Mouse (Mus musculus) kidney, adult 2 months (tissue): ENCODE data around the gene Ern1. TPM values are rescaled to one million over a fixed set of nuclear protein-coding genes. Genes with fewer than 3 reads are reported as not detected.

Experiments used
- DNase-seq: peaks from one replicate; pipeline ENCODE4 v3.0.0; 2021
- H3K27ac ChIP-seq: fragments of 200-500 bp; 2 replicates; pipeline ENCODE4 v1.5.1; 2012; ENCODE audit warnings: low read depth, low read length, control low read depth, inconsistent platforms; ENCODE audit not compliant: insufficient read depth
- H3K27me3 ChIP-seq: fragments of 200-500 bp; replicated peaks from 2 replicates; pipeline ENCODE4 v1.6.1; 2012; ENCODE audit warnings: mild to moderate bottlenecking, moderate library complexity, low read length, inconsistent platforms; ENCODE audit not compliant: control insufficient read depth, insufficient read depth
- H3K36me3 ChIP-seq: fragments of 200-500 bp; 2 replicates; pipeline ENCODE4 v1.6.1; 2012; ENCODE audit warnings: mild to moderate bottlenecking, moderate library complexity, low read length, inconsistent platforms; ENCODE audit not compliant: control insufficient read depth, insufficient read depth
- H3K4me1 ChIP-seq: fragments of 200-500 bp; 2 replicates; pipeline ENCODE4 v1.6.1; 2011; ENCODE audit warnings: low read length; ENCODE audit not compliant: control insufficient read depth, insufficient read depth
- H3K4me3 ChIP-seq: fragments of 200-500 bp; 2 replicates; pipeline ENCODE4 v1.5.1; 2011; ENCODE audit warnings: mild to moderate bottlenecking, low read depth, low read length, control low read depth; ENCODE audit not compliant: insufficient read depth
- CTCF ChIP-seq: fragments of 200-500 bp; conservative IDR thresholded peaks from 2 replicates; pipeline ENCODE4 v1.5.1; 2011; ENCODE audit warnings: low read depth, mild to moderate bottlenecking, control low read depth, low read length, moderate library complexity, mixed read lengths; ENCODE audit not compliant: insufficient read depth, insufficient read length
- POLR2A ChIP-seq: fragments of 200-500 bp; IDR thresholded peaks from one replicate; pipeline ENCODE4 v1.6.1; 2011; ENCODE audit warnings: low read depth, low read length, control low read depth
- WGBS: fragments of 180-500 bp; shearing (Covaris S2); methylation state at CpG from one replicate; pipeline ENCODE4 v1.1.7; 2018; 5-methylcytosine and 5-hydroxymethylcytosine counted together
- polyA plus RNA-seq: library from polyadenylated mRNA; depleted of rRNA; stranded (reverse); fragments of >200 nt; gene quantifications from 2 replicates; pipeline ENCODE4 v1.2.3, GENCODE M21; 2012

The Ern1 gene
- polyA plus RNA-seq, 1 experiment: 12.6 TPM

- H3K36me3 ChIP-seq: no peaks in the 10 kb centered on the region
- DNase-seq: no peak
- peaks cover 4% of the 10 kb centered on the region; the same call in 1 of the 2 replicates for H3K4me1 ChIP-seq
- no peaks in the 10 kb centered on the region for H3K27me3 ChIP-seq
- WGBS: 97% methylated on average over 1 of the region's 1 CpGs
- H3K27ac ChIP-seq: no peak overlapping the region
- TF ChIP-seq CTCF (no peak), POLR2A (no peak)
- no peak overlapping the region for H3K4me3 ChIP-seq
These were observed 19.1 kb downstream of the Ern1 start for GRCm38 (mm10) chr11:106468509-106468908.

- WGBS: 63% methylated on average over 4 of the region's 4 CpGs
- Histone ChIP-seq H3K27ac (no peak overlapping the region), H3K4me1 (peaks cover 10% of the 10 kb centered on the region; the same call in 1 of the 2 replicates), H3K36me3 (no peaks in the 10 kb centered on the region), H3K27me3 (no peaks in the 10 kb centered on the region), H3K4me3 (no peak overlapping the region)
- TF ChIP-seq CTCF: no peak
- no peak for TF ChIP-seq POLR2A
- DNase-seq: no peak
These were observed 21.7 kb downstream of the Ern1 start for GRCm38 (mm10) chr11:106465932-106466331.

GRCm38 (mm10) chr11:106465545-106465903, 22.1 kb downstream of the Ern1 start:
- Histone ChIP-seq H3K4me3 (no peak overlapping the region), H3K36me3 (no peaks in the 10 kb centered on the region), H3K27ac (no peak overlapping the region), H3K27me3 (no peaks in the 10 kb centered on the region), H3K4me1 (peaks cover 10% of the 10 kb centered on the region; the same call in 1 of the 2 replicates)
- no peak for TF ChIP-seq POLR2A
- TF ChIP-seq CTCF: no peak
- no peak for DNase-seq
- 98% methylated on average over 1 of the region's 1 CpGs for WGBS

GRCm38 (mm10) chr11:106464681-106465544, 22.7 kb downstream of the Ern1 start:
- no peaks in the 10 kb centered on the region for H3K27me3 ChIP-seq
- DNase-seq: no peak
- H3K36me3 ChIP-seq: no peaks in the 10 kb centered on the region
- H3K4me3 ChIP-seq: no peak overlapping the region
- H3K4me1 ChIP-seq: peaks cover 10% of the 10 kb centered on the region; the same call in 1 of the 2 replicates
- TF ChIP-seq POLR2A (no peak), CTCF (no peak)
- H3K27ac ChIP-seq: no peak overlapping the region
- WGBS: 76% methylated on average over 4 of the region's 4 CpGs

GRCm38 (mm10) chr11:106463845-106464244, 23.8 kb downstream of the Ern1 start:
- 50% methylated on average over 5 of the region's 5 CpGs for WGBS
- no peak overlapping the region for H3K27ac ChIP-seq
- no peak for DNase-seq

GRCm38 (mm10) chr11:106462309-106462708, 25.3 kb downstream of the Ern1 start:
- 54% methylated on average over 3 of the region's 3 CpGs for WGBS
- peak; percentile 21 for DNase-seq
- peaks cover 10% of the 10 kb centered on the region; the same call in 1 of the 2 replicates for H3K4me1 ChIP-seq
- no peak for TF ChIP-seq CTCF
- H3K27ac ChIP-seq: no peak overlapping the region
- H3K27me3 ChIP-seq: no peaks in the 10 kb centered on the region
- no peaks in the 10 kb centered on the region for H3K36me3 ChIP-seq
- H3K4me3 ChIP-seq: no peak overlapping the region

More at GRCm38 (mm10) chr11:106463845-106464244, 23.8 kb downstream of the Ern1 start:
- H3K27me3 ChIP-seq: no peaks in the 10 kb centered on the region
- H3K36me3 ChIP-seq: no peaks in the 10 kb centered on the region
- peaks cover 10% of the 10 kb centered on the region; the same call in 1 of the 2 replicates for H3K4me1 ChIP-seq
- no peak for TF ChIP-seq POLR2A
- no peak for TF ChIP-seq CTCF
- H3K4me3 ChIP-seq: no peak overlapping the region

GRCm38 (mm10) chr11:106461145-106461932, 26.3 kb downstream of the Ern1 start:
- WGBS: 88% methylated on average over 5 of the region's 5 CpGs
- no peak for DNase-seq
- TF ChIP-seq CTCF: no peak
- no peak for TF ChIP-seq POLR2A
- no peak overlapping the region for H3K4me3 ChIP-seq
- no peaks in the 10 kb centered on the region for H3K27me3 ChIP-seq
- H3K27ac ChIP-seq: no peak overlapping the region
- H3K36me3 ChIP-seq: no peaks in the 10 kb centered on the region
- H3K4me1 ChIP-seq: peaks cover 10% of the 10 kb centered on the region; the same call in 1 of the 2 replicates
